In genomic region chr13:46620964-46621757, GRCm38 (mm10) we compare ENCODE assay signal across 27 mouse cellular contexts. TPM values are rescaled to one million over a fixed set of nuclear protein-coding genes. Genes with fewer than 3 reads are reported as not detected.
A peak's percentile ranks its signal among the peaks of the same experiment; 100 is the strongest.
DNase-seq lines count a peak whose midpoint lies in the region; ATAC-seq and TF ChIP-seq lines count a peak whose summit lies in the region.
"Had no signal": no experiment of that assay in that cellular context is flagged by ENCODE, and none has a peak within 500 bp of the region (broad histone marks: within the 10 kb centered on the region; RNA-seq: fewer than 3 reads in every experiment).

No protein-coding gene starts in this region.

- no peaks in the 10 kb centered on the region for H3K4me1 ChIP-seq in kidney, adult 2 months (ENCODE audit: control insufficient read depth, insufficient read depth, low read length)
- peaks cover 4% of the 10 kb centered on the region for H3K4me1 ChIP-seq in liver, postnatal 0 days (ENCODE audit: insufficient read depth)
- no peaks in the 10 kb centered on the region; the same call in 1 of the 2 replicates for H3K4me1 ChIP-seq in liver, embryonic 11.5 days (replicated peaks; ENCODE audit: control insufficient read depth, insufficient read depth, low read length)
- H3K4me1 ChIP-seq in intestine, postnatal 0 days (replicated peaks; ENCODE audit: control insufficient read depth, insufficient read depth, low read length): peaks cover 6% of the 10 kb centered on the region; the same call in 1 of the 2 replicates
- H3K4me1 ChIP-seq: megakaryocyte, embryonic 14.5 days had no signal

- DNase-seq in kidney, adult 2 months: peak; percentile 42
- DNase-seq in kidney, postnatal 10 days: no peak
- DNase-seq in liver, postnatal 0 days: no peak
- DNase-seq in liver, embryonic 11.5 days (ENCODE audit: low spot score): no peak
- DNase-seq in natural killer cell, adult 2 months (ENCODE audit: low spot score in 2 of 2): no peak
- DNase-seq in retina, postnatal 1 day: no peak
- DNase-seq: adrenal gland, postnatal 14 days; cerebellum, adult 11 months; cerebellum, adult 9-10 months; cerebellum, postnatal 36 days; gastrocnemius, postnatal 14 days; heart, postnatal 14 days; layer of hippocampus, postnatal 36 days; lung, postnatal 4 days; right cerebral cortex, postnatal 25 days had no signal

- peak; percentile 49; the same call in 1 of the 2 replicates for ATAC-seq in liver, postnatal 0 days
- no peak for ATAC-seq in liver, embryonic 11.5 days (replicated peaks; ENCODE audit: low FRiP score)
- peak; percentile 63 for ATAC-seq in intestine, postnatal 0 days
- ATAC-seq: CD4-positive, CD25-positive, alpha-beta regulatory T cell, adult 4 months; forebrain, embryonic 14.5 days; hindbrain, postnatal 0 days; lung, postnatal 0 days; midbrain, embryonic 13.5 days had no signal

- WGBS in kidney, adult 2 months: 69% methylated on average over 7 of the region's 7 CpGs
- 74% methylated on average over 7 of the region's 7 CpGs for WGBS in liver, postnatal 0 days (ENCODE audit: insufficient replicate concordance)
- 82% methylated on average over 7 of the region's 7 CpGs for WGBS in liver, embryonic 11.5 days
- WGBS in intestine, postnatal 0 days: 76% methylated on average over 7 of the region's 7 CpGs

- H3K27me3 ChIP-seq in kidney, adult 2 months (replicated peaks; ENCODE audit: control insufficient read depth, insufficient read depth, low read length): no peaks in the 10 kb centered on the region
- H3K27me3 ChIP-seq in liver, postnatal 0 days (ENCODE audit: insufficient read depth, low read length): no peaks in the 10 kb centered on the region
- H3K27me3 ChIP-seq in liver, embryonic 11.5 days (replicated peaks; ENCODE audit: control insufficient read depth, insufficient read depth, low read length): no peaks in the 10 kb centered on the region
- H3K27me3 ChIP-seq in intestine, postnatal 0 days (replicated peaks; ENCODE audit: control insufficient read depth, insufficient read depth, low read length): no peaks in the 10 kb centered on the region
- H3K27me3 ChIP-seq: embryonic facial prominence, embryonic 12.5 days; limb, embryonic 15.5 days; midbrain, embryonic 13.5 days; neural tube, embryonic 15.5 days had no signal

- no peak for TF ChIP-seq POLR2A in kidney, adult 2 months (IDR thresholded peaks at IDR 0.05; ENCODE audit: low read depth, low read length)

- no peak overlapping the region for H3K4me3 ChIP-seq in kidney, adult 2 months (ENCODE audit: insufficient read depth, low read depth, low read length)
- H3K4me3 ChIP-seq in liver, postnatal 0 days (ENCODE audit: low read depth, low read length): no peak overlapping the region
- no peak overlapping the region for H3K4me3 ChIP-seq in liver, embryonic 11.5 days (ENCODE audit: low read depth, low read length)
- no peak overlapping the region for H3K4me3 ChIP-seq in intestine, postnatal 0 days (ENCODE audit: low read depth, low read length)
- H3K4me3 ChIP-seq: embryonic facial prominence, embryonic 12.5 days; limb, embryonic 10.5 days; limb, embryonic 15.5 days; megakaryocyte, embryonic 14.5 days; midbrain, embryonic 13.5 days; neural tube, embryonic 15.5 days had no signal

- TF ChIP-seq EP300 in liver, postnatal 0 days (IDR thresholded peaks at IDR 0.05; ENCODE audit: low read depth): no peak

- no peak overlapping the region for H3K9ac ChIP-seq in liver, postnatal 0 days (replicated peaks)
- H3K9ac ChIP-seq in liver, embryonic 11.5 days (ENCODE audit: low read depth, low read length): no peak overlapping the region
- H3K9ac ChIP-seq in intestine, postnatal 0 days (ENCODE audit: low read depth, low read length): no peak overlapping the region
- H3K9ac ChIP-seq: embryonic facial prominence, embryonic 12.5 days; limb, embryonic 15.5 days; midbrain, embryonic 13.5 days; neural tube, embryonic 15.5 days had no signal

- H3K27ac ChIP-seq in kidney, adult 2 months (ENCODE audit: insufficient read depth, low read depth, low read length): no peak overlapping the region
- H3K27ac ChIP-seq in liver, postnatal 0 days (ENCODE audit: low read depth): no peak overlapping the region
- H3K27ac ChIP-seq in liver, embryonic 11.5 days (ENCODE audit: low read depth, low read length): no peak overlapping the region
- no peak overlapping the region; the same call in 1 of the 2 replicates for H3K27ac ChIP-seq in intestine, postnatal 0 days (ENCODE audit: low read depth, low read length)
- H3K27ac ChIP-seq: hindbrain, postnatal 0 days; kidney, postnatal 0 days; limb, embryonic 10.5 days; midbrain, embryonic 13.5 days; neural tube, embryonic 15.5 days had no signal

- no peaks in the 10 kb centered on the region for H3K36me3 ChIP-seq in kidney, adult 2 months (ENCODE audit: control insufficient read depth, insufficient read depth, low read length)
- no peaks in the 10 kb centered on the region for H3K36me3 ChIP-seq in liver, postnatal 0 days (replicated peaks; ENCODE audit: insufficient read depth, low read length)
- peaks cover 3% of the 10 kb centered on the region; the same call in 1 of the 2 replicates for H3K36me3 ChIP-seq in liver, embryonic 11.5 days (ENCODE audit: control insufficient read depth, insufficient read depth, low read length)
- H3K36me3 ChIP-seq in intestine, postnatal 0 days (ENCODE audit: control insufficient read depth, insufficient read depth): no peaks in the 10 kb centered on the region
- H3K36me3 ChIP-seq: embryonic facial prominence, embryonic 12.5 days; limb, embryonic 10.5 days; limb, embryonic 15.5 days; midbrain, embryonic 13.5 days; neural tube, embryonic 15.5 days had no signal

- no peak for TF ChIP-seq CTCF in kidney, adult 2 months (conservative IDR thresholded peaks at IDR 0.05; ENCODE audit: insufficient read depth, insufficient read length, low read depth, low read length)
- no peak for TF ChIP-seq CTCF in liver, postnatal 0 days (IDR thresholded peaks at IDR 0.05; ENCODE audit: low read depth)
- no peak for TF ChIP-seq CTCF in intestine, postnatal 0 days (IDR thresholded peaks at IDR 0.05; ENCODE audit: low read depth)

- H3K9me3 ChIP-seq in liver, postnatal 0 days (ENCODE audit: low read length): no peaks in the 10 kb centered on the region
- no peaks in the 10 kb centered on the region for H3K9me3 ChIP-seq in liver, embryonic 11.5 days (ENCODE audit: control insufficient read depth, low read length)
- H3K9me3 ChIP-seq in intestine, postnatal 0 days (ENCODE audit: control insufficient read depth): no peaks in the 10 kb centered on the region
- H3K9me3 ChIP-seq: embryonic facial prominence, embryonic 12.5 days; limb, embryonic 10.5 days; limb, embryonic 15.5 days; midbrain, embryonic 13.5 days; neural tube, embryonic 15.5 days had no signal

- no peak overlapping the region for H3K4me2 ChIP-seq in liver, postnatal 0 days (ENCODE audit: low read depth, low read length)
- no peak overlapping the region for H3K4me2 ChIP-seq in liver, embryonic 11.5 days
- peak overlapping the region; percentile 2; the same call in 1 of the 2 replicates for H3K4me2 ChIP-seq in intestine, postnatal 0 days (replicated peaks; ENCODE audit: low read depth)
- H3K4me2 ChIP-seq: embryonic facial prominence, embryonic 12.5 days; limb, embryonic 15.5 days; midbrain, embryonic 13.5 days; neural tube, embryonic 15.5 days had no signal

RNA-seq across cellular contexts. Expression of gene Fam8a1, which starts 48.2 kb away (rescaled TPM):
- polyA plus RNA-seq in kidney, adult 2 months (2012; rRNA removed): 20.4 and 21.5 TPM in 2 replicates
- polyA plus RNA-seq in liver, postnatal 0 days (2015; fragmentation: Nextera tagmentation; extraction: Ambion mirVana): 4.4 TPM in 2 replicates
- polyA plus RNA-seq in liver, embryonic 11.5 days (2014; fragmentation: Nextera tagmentation; extraction: Ambion mirVana): 5.0 and 5.6 TPM in 2 replicates
- polyA plus RNA-seq in intestine, postnatal 0 days (2015; fragmentation: Nextera tagmentation; extraction: Ambion mirVana): 14.9 and 15.9 TPM in 2 replicates
